Mouse (Mus musculus) MEL (cell line): ENCODE results near the gene Olfr560.

ENCODE experiments used
- BHLHE40 ChIP-seq: IDR thresholded peaks from 2 replicates; pipeline ENCODE4 v1.6.1; 2012; ENCODE audit warnings: low read depth, mild to moderate bottlenecking, inconsistent platforms, low read length, improper control_type of control experiment, borderline replicate concordance
- CTCF ChIP-seq, 3 experiments: IDR thresholded peaks in 2 of 3; conservative IDR thresholded peaks in 1 of 3; 2 replicates each; pipeline ENCODE4 v1.5.1; 2011 to 2012; ENCODE audit warnings: low read length in 3 of 3, low read depth in 2 of 3, mild to moderate bottlenecking in 2 of 3, improper control_type of control experiment in 1 of 3, inconsistent platforms in 1 of 3, mixed read lengths in 1 of 3, moderate library complexity in 1 of 3; ENCODE audit not compliant: control insufficient read depth in 1 of 3, insufficient read depth in 1 of 3, poor library complexity in 1 of 3, severe bottlenecking in 1 of 3
- E2F4 ChIP-seq: IDR thresholded peaks from 2 replicates; pipeline ENCODE4 v1.6.1; 2011; ENCODE audit warnings: low read depth, low read length, improper control_type of control experiment, borderline replicate concordance
- ELF1 ChIP-seq: IDR thresholded peaks from 2 replicates; pipeline ENCODE4 v1.6.1; 2014; ENCODE audit warnings: low read depth, mild to moderate bottlenecking, inconsistent platforms, low read length, improper control_type of control experiment, moderate library complexity
- EP300 ChIP-seq, 2 experiments: IDR thresholded peaks; 2 replicates each; pipeline ENCODE4 v1.6.1; 2011; ENCODE audit warnings: improper control_type of control experiment in 2 of 2, low read length in 2 of 2, low read depth in 1 of 2, mild to moderate bottlenecking in 1 of 2
- JUND ChIP-seq: IDR thresholded peaks from 2 replicates; pipeline ENCODE4 v1.6.1; 2011; ENCODE audit warnings: low read depth, mild to moderate bottlenecking, improper control_type of control experiment, low read length
- MAX ChIP-seq: IDR thresholded peaks from 2 replicates; pipeline ENCODE4 v1.6.1; 2011; ENCODE audit warnings: low read length, improper control_type of control experiment
- POLR2A ChIP-seq, 2 experiments: IDR thresholded peaks; 2 replicates each; pipeline ENCODE4 v1.6.1; 2011 to 2012; ENCODE audit warnings: low read length in 2 of 2, mild to moderate bottlenecking in 2 of 2, control low read depth in 1 of 2, improper control_type of control experiment in 1 of 2, low read depth in 1 of 2, moderate library complexity in 1 of 2; ENCODE audit not compliant: control insufficient read depth in 1 of 2, insufficient read depth in 1 of 2, poor library complexity in 1 of 2
- POLR2AphosphoS2 ChIP-seq: IDR thresholded peaks from 2 replicates; pipeline ENCODE4 v1.6.1; 2011; ENCODE audit warnings: low read length, improper control_type of control experiment
- POLR2AphosphoS5 ChIP-seq: IDR thresholded peaks from 2 replicates; pipeline ENCODE4 v1.6.1; 2012; ENCODE audit warnings: low read depth, borderline replicate concordance, mild to moderate bottlenecking, inconsistent platforms, low read length, moderate library complexity, mixed read lengths
- RAD21 ChIP-seq: IDR thresholded peaks from 2 replicates; pipeline ENCODE4 v1.6.1; 2011; ENCODE audit warnings: mild to moderate bottlenecking, low read depth, low read length, improper control_type of control experiment
- SMC3 ChIP-seq: IDR thresholded peaks from 2 replicates; pipeline ENCODE4 v1.6.1; 2011; ENCODE audit warnings: low read depth, low read length, improper control_type of control experiment
- USF2 ChIP-seq, 2 experiments: IDR thresholded peaks; 2 replicates each; pipeline ENCODE4 v1.6.1; 2011 to 2012; ENCODE audit warnings: improper control_type of control experiment in 2 of 2, low read length in 2 of 2, borderline replicate concordance in 1 of 2, inconsistent platforms in 1 of 2, low read depth in 1 of 2, mild to moderate bottlenecking in 1 of 2; ENCODE audit not compliant: insufficient read depth in 1 of 2
- ZC3H11A ChIP-seq: IDR thresholded peaks from 2 replicates; pipeline ENCODE4 v1.6.1; 2012; ENCODE audit warnings: low read depth, mild to moderate bottlenecking, inconsistent platforms, low read length, improper control_type of control experiment

GRCm38 (mm10) chr7:102759266-102759665 lies at the start of gene Olfr560, which contains the start of gene Olfr78:
- TF ChIP-seq SMC3 = no peak
- TF ChIP-seq POLR2AphosphoS2 = no peak
- TF ChIP-seq CTCF (IDR thresholded peaks at IDR 0.05 in 2 of 3, conservative IDR thresholded peaks at IDR 0.05 in 1 of 3; ENCODE audit: control insufficient read depth in 1 of 3, insufficient read depth in 1 of 3, low read depth in 2 of 3, low read length in 3 of 3, poor library complexity in 1 of 3, severe bottlenecking in 1 of 3) = no peak
- TF ChIP-seq POLR2A (IDR thresholded peaks at IDR 0.05; ENCODE audit: control insufficient read depth in 1 of 2, insufficient read depth in 1 of 2, low read depth in 1 of 2, low read length in 2 of 2, poor library complexity in 1 of 2) = no peak
- no peak for TF ChIP-seq EP300 (IDR thresholded peaks at IDR 0.05; ENCODE audit: low read depth in 1 of 2, low read length in 2 of 2)
- TF ChIP-seq MAX = no peak
- TF ChIP-seq ELF1 = no peak
- TF ChIP-seq POLR2AphosphoS5 = no peak
- TF ChIP-seq E2F4 = no peak
- no peak for TF ChIP-seq RAD21
- no peak for TF ChIP-seq USF2 (IDR thresholded peaks at IDR 0.05; ENCODE audit: borderline replicate concordance in 1 of 2, insufficient read depth in 1 of 2, low read depth in 1 of 2, low read length in 2 of 2)
- TF ChIP-seq JUND = no peak
- no peak for TF ChIP-seq ZC3H11A
- TF ChIP-seq BHLHE40 = no peak
